Mouse (Mus musculus): ENCODE results near the gene Lefty1. TPM values are rescaled to one million over a fixed set of nuclear protein-coding genes. Genes with fewer than 3 reads are reported as not detected.
A peak's percentile ranks its signal among the peaks of the same experiment; 100 is the strongest.
"Not testable (repeated sequence)": the region's sequence is repeated elsewhere in the genome, so short reads cannot be mapped to it uniquely, and the experiment has no call there.

The Lefty1 gene
- polyA plus RNA-seq, 1 experiment from 2014 or later, result 6.1 TPM

DNA sequence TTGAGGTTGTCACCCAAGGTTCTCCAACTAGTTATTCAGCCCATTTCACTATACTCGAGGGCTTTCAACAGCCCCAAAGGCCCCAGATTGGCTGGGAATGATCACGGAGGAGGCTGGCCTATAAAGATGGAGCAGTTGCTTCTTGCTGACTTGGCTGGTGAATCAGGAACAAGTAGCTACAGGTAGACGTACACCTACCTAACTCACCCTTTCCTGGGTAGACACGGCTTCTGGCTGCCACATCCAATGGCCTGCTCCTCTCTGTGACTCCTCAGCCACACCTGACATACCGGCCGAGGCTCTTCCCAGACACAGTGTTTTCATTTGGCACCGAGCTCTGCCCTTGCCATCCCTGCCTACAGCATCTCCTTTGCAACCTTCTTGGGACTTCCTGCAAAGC, 32.4 kb downstream of the Lefty1 start:
- TF ChIP-seq CTCF (IDR thresholded peaks at IDR 0.05; ENCODE audit: low read depth), result no peak
- TF ChIP-seq EP300 (optimal IDR thresholded peaks at IDR 0.05), result no peak
- no peak overlapping the region for H3K4me3 ChIP-seq (ENCODE audit: low read depth, low read length)
- 71% methylated on average over 7 of the region's 7 CpGs for WGBS
- ATAC-seq (ENCODE audit: low FRiP score, low TSS enrichment), result no peak
- H3K27ac ChIP-seq (replicated peaks), result no peak overlapping the region
- no peak overlapping the region for H3K9ac ChIP-seq (ENCODE audit: low read length)
- no peaks in the 10 kb centered on the region for H3K4me1 ChIP-seq (replicated peaks; ENCODE audit: control insufficient read depth, insufficient read depth)
- H3K9me3 ChIP-seq (ENCODE audit: control insufficient read depth, low read length), result no peaks in the 10 kb centered on the region
- H3K27me3 ChIP-seq (ENCODE audit: control insufficient read depth, insufficient read depth, low read length), result no peaks in the 10 kb centered on the region
- no peak overlapping the region for H3K4me2 ChIP-seq (replicated peaks; ENCODE audit: low read depth)
- no peak for DNase-seq (ENCODE audit: low spot score)
- peaks cover 42% of the 10 kb centered on the region for H3K36me3 ChIP-seq (ENCODE audit: control insufficient read depth, insufficient read depth, low read length)

GRCm38 (mm10) chr1:180972941-180973340, 38.1 kb downstream of the Lefty1 start:
- Histone ChIP-seq H3K9ac (ENCODE audit: low read length) (no peak overlapping the region), H3K27me3 (ENCODE audit: control insufficient read depth, insufficient read depth, low read length) (no peaks in the 10 kb centered on the region), H3K27ac (replicated peaks) (no peak overlapping the region), H3K4me1 (replicated peaks; ENCODE audit: control insufficient read depth, insufficient read depth) (no peaks in the 10 kb centered on the region), H3K36me3 (ENCODE audit: control insufficient read depth, insufficient read depth, low read length) (peaks cover 36% of the 10 kb centered on the region), H3K4me3 (ENCODE audit: low read depth, low read length) (no peak overlapping the region), H3K9me3 (ENCODE audit: control insufficient read depth, low read length) (no peaks in the 10 kb centered on the region), H3K4me2 (replicated peaks; ENCODE audit: low read depth) (no peak overlapping the region)
- ATAC-seq (ENCODE audit: low FRiP score, low TSS enrichment) (no peak), DNase-seq (ENCODE audit: low spot score) (no peak)
- TF ChIP-seq EP300 (optimal IDR thresholded peaks at IDR 0.05) (no peak), CTCF (IDR thresholded peaks at IDR 0.05; ENCODE audit: low read depth) (no peak)
- WGBS, result 90% methylated on average over 9 of the region's 11 CpGs

DNA sequence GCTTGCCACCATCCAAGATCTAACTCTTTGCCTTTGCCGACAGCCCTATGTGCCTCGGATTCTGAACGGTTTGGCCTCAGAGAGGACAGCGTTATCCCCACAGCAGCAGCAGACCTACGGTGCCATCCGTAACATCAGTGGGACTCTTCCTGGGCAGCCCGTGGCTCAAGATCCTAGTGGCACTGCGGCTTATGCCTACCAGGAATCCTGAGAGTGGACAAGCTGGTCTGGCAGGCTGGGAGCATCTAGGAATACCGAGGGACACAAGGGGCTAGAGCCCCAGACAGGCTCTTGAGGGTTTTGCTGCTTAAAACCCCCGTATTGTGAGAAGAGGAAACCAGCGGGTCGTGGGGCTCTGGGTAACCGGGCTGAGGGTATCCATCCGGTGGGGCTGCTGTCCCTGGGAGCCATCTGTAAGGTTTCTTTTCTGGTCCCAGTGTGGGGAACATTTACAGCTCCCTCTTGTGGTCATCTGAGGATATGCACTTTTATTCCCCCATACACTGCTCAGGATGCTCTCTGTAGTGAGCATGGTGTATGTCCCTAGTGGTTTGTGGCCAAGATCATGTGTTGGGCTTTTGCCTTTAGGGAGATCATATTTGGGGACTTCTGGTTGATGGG, 39.4 kb downstream of the Lefty1 start:
- H3K4me1 ChIP-seq (replicated peaks; ENCODE audit: control insufficient read depth, insufficient read depth), result no peaks in the 10 kb centered on the region
- WGBS, result 56% methylated on average over 14 of the region's 14 CpGs
- H3K4me3 ChIP-seq (ENCODE audit: low read depth, low read length), result no peak overlapping the region
- no peak overlapping the region for H3K27ac ChIP-seq (replicated peaks)
- H3K9me3 ChIP-seq (ENCODE audit: control insufficient read depth, low read length), result no peaks in the 10 kb centered on the region
- no peaks in the 10 kb centered on the region for H3K27me3 ChIP-seq (ENCODE audit: control insufficient read depth, insufficient read depth, low read length)
- peak; percentile 36 for DNase-seq (ENCODE audit: low spot score)
- H3K4me2 ChIP-seq (replicated peaks; ENCODE audit: low read depth), result no peak overlapping the region
- TF ChIP-seq EP300 (optimal IDR thresholded peaks at IDR 0.05) (no peak), CTCF (IDR thresholded peaks at IDR 0.05; ENCODE audit: low read depth) (peak; percentile 91)
- peak; percentile 55 for ATAC-seq (ENCODE audit: low FRiP score, low TSS enrichment)
- peaks cover 27% of the 10 kb centered on the region for H3K36me3 ChIP-seq (ENCODE audit: control insufficient read depth, insufficient read depth, low read length)
- H3K9ac ChIP-seq (ENCODE audit: low read length), result no peak overlapping the region

GRCm38 (mm10) chr1:180976110-180976679, 41.4 kb downstream of the Lefty1 start:
- H3K4me2 ChIP-seq (replicated peaks; ENCODE audit: low read depth), result no peak overlapping the region
- no peaks in the 10 kb centered on the region for H3K9me3 ChIP-seq (ENCODE audit: control insufficient read depth, low read length)
- H3K9ac ChIP-seq (ENCODE audit: low read length), result no peak overlapping the region
- H3K4me3 ChIP-seq (ENCODE audit: low read depth, low read length), result no peak overlapping the region
- no peak for ATAC-seq (ENCODE audit: low FRiP score, low TSS enrichment)
- WGBS, result 60% methylated on average over 3 of the region's 4 CpGs
- DNase-seq (ENCODE audit: low spot score), result peak; percentile 68
- no peaks in the 10 kb centered on the region for H3K4me1 ChIP-seq (replicated peaks; ENCODE audit: control insufficient read depth, insufficient read depth)
- H3K27me3 ChIP-seq (ENCODE audit: control insufficient read depth, insufficient read depth, low read length), result no peaks in the 10 kb centered on the region
- TF ChIP-seq EP300 (optimal IDR thresholded peaks at IDR 0.05) (no peak), CTCF (IDR thresholded peaks at IDR 0.05; ENCODE audit: low read depth) (peak; percentile 90)
- no peak overlapping the region for H3K27ac ChIP-seq (replicated peaks)
- H3K36me3 ChIP-seq (ENCODE audit: control insufficient read depth, insufficient read depth, low read length), result peaks cover 19% of the 10 kb centered on the region

GRCm38 (mm10) chr1:180979484-180980251, 44.8 kb downstream of the Lefty1 start:
- WGBS, result 73% methylated on average over 22 of the region's 24 CpGs

DNA sequence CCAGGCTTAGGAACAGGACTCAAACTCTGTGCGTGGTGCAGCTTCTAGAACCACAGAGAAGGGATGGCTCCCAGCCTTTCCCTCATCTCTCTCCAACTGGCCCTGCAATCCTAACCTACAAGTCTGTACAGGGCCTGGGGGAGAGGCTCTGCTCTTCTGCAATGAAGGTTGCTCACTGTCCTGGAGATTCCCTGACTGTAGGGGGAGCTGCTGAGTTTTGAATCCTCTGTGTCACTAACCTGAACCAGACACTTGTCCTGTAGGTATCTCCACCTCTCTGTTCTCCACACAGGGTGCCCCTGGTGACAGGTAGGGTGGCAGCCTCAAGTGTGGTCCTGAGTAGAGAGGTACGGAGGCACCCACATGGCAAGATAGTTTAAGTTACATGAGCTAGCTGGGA, 45.6 kb downstream of the Lefty1 start:
- no peak overlapping the region for H3K4me2 ChIP-seq (replicated peaks; ENCODE audit: low read depth)
- ATAC-seq (ENCODE audit: low FRiP score, low TSS enrichment) (no peak), DNase-seq (ENCODE audit: low spot score) (no peak)
- H3K27ac ChIP-seq (replicated peaks), result no peak overlapping the region
- H3K27me3 ChIP-seq (ENCODE audit: control insufficient read depth, insufficient read depth, low read length), result no peaks in the 10 kb centered on the region
- H3K4me1 ChIP-seq (replicated peaks; ENCODE audit: control insufficient read depth, insufficient read depth), result no peaks in the 10 kb centered on the region
- WGBS, result 65% methylated on average over 2 of the region's 2 CpGs
- TF ChIP-seq CTCF (IDR thresholded peaks at IDR 0.05; ENCODE audit: low read depth) (peak; percentile 63), EP300 (optimal IDR thresholded peaks at IDR 0.05) (no peak)
- H3K9me3 ChIP-seq (ENCODE audit: control insufficient read depth, low read length), result no peaks in the 10 kb centered on the region
- peaks cover 2% of the 10 kb centered on the region for H3K36me3 ChIP-seq (ENCODE audit: control insufficient read depth, insufficient read depth, low read length)
- no peak overlapping the region for H3K9ac ChIP-seq (ENCODE audit: low read length)
- no peak overlapping the region for H3K4me3 ChIP-seq (ENCODE audit: low read depth, low read length)

More at GRCm38 (mm10) chr1:180979484-180980251, 44.8 kb downstream of the Lefty1 start:
- Histone ChIP-seq H3K4me3 (ENCODE audit: low read depth, low read length) (no peak overlapping the region), H3K27me3 (ENCODE audit: control insufficient read depth, insufficient read depth, low read length) (no peaks in the 10 kb centered on the region), H3K36me3 (ENCODE audit: control insufficient read depth, insufficient read depth, low read length) (peaks cover 6% of the 10 kb centered on the region), H3K9me3 (ENCODE audit: control insufficient read depth, low read length) (no peaks in the 10 kb centered on the region), H3K9ac (ENCODE audit: low read length) (no peak overlapping the region), H3K4me2 (replicated peaks; ENCODE audit: low read depth) (no peak overlapping the region), H3K4me1 (replicated peaks; ENCODE audit: control insufficient read depth, insufficient read depth) (no peaks in the 10 kb centered on the region), H3K27ac (replicated peaks) (no peak overlapping the region)
- ATAC-seq (ENCODE audit: low FRiP score, low TSS enrichment) (no peak), DNase-seq (ENCODE audit: low spot score) (no peak)
- no peak for TF ChIP-seq EP300 (optimal IDR thresholded peaks at IDR 0.05)
- TF ChIP-seq CTCF (IDR thresholded peaks at IDR 0.05; ENCODE audit: low read depth), result no peak

GRCm38 (mm10) chr1:180981298-180982046, 46.6 kb downstream of the Lefty1 start:
- ATAC-seq (ENCODE audit: low FRiP score, low TSS enrichment), result peak; percentile 94
- H3K36me3 ChIP-seq (ENCODE audit: control insufficient read depth, insufficient read depth, low read length), result not testable (repeated sequence)
- WGBS, result 65% methylated on average over 7 of the region's 7 CpGs

More at GRCm38 (mm10) chr1:180981298-180982046, 46.6 kb downstream of the Lefty1 start:
- H3K9ac ChIP-seq (ENCODE audit: low read length); H3K4me3 ChIP-seq (ENCODE audit: low read depth, low read length); H3K4me1 ChIP-seq (replicated peaks; ENCODE audit: control insufficient read depth, insufficient read depth); H3K27ac ChIP-seq (replicated peaks); H3K4me2 ChIP-seq (replicated peaks; ENCODE audit: low read depth); H3K27me3 ChIP-seq (ENCODE audit: control insufficient read depth, insufficient read depth, low read length); H3K9me3 ChIP-seq (ENCODE audit: control insufficient read depth, low read length): not testable (repeated sequence)
- DNase-seq (ENCODE audit: low spot score), result peak; percentile 63
